Mouse (Mus musculus) hindbrain, embryonic 16.5 days (tissue): ENCODE measurements at regions not wholly inside any gene's neighbourhood (a gene's known extent, or its start where the extent isn't known, plus 50 kb on each side); places are given as distances from the start of the nearest gene placed in this dataset.

Experiments used
- ATAC-seq: fragments of 200-750 bp; cut with Nextera tagmentation; 2 replicates; pipeline ENCODE4 v1.8.0; 2017; ENCODE audit warnings: moderate TSS enrichment, moderate library complexity
- H3K27ac ChIP-seq: fragments of 300-500 bp; sonication (generic); 2 replicates; pipeline ENCODE4 v1.5.1; 2014; ENCODE audit warnings: low read depth, mild to moderate bottlenecking, control low read depth, low read length, moderate library complexity
- H3K27me3 ChIP-seq: fragments of 300-500 bp; sonication (generic); replicated peaks from 2 replicates; pipeline ENCODE4 v1.6.1; 2014; ENCODE audit warnings: low read length; ENCODE audit not compliant: control insufficient read depth, insufficient read depth
- H3K36me3 ChIP-seq: fragments of 300-500 bp; sonication (generic); 2 replicates; pipeline ENCODE4 v1.6.1; 2014; ENCODE audit warnings: mild to moderate bottlenecking, low read length, moderate library complexity, mixed read lengths; ENCODE audit not compliant: control insufficient read depth, insufficient read depth
- H3K4me1 ChIP-seq: fragments of 300-500 bp; sonication (generic); 2 replicates; pipeline ENCODE4 v1.6.1; 2014; ENCODE audit warnings: low read depth, low read length; ENCODE audit not compliant: control insufficient read depth, insufficient read depth
- H3K4me2 ChIP-seq: fragments of 300-500 bp; sonication (generic); 2 replicates; pipeline ENCODE4 v1.6.1; 2014; ENCODE audit warnings: mild to moderate bottlenecking, low read length, control low read depth, moderate library complexity
- H3K4me3 ChIP-seq: fragments of 300-500 bp; sonication (generic); 2 replicates; pipeline ENCODE4 v1.5.1; 2014; ENCODE audit warnings: mild to moderate bottlenecking, low read length, control low read depth, moderate library complexity
- H3K9ac ChIP-seq: fragments of 300-500 bp; sonication (generic); 2 replicates; pipeline ENCODE4 v1.6.1; 2014; ENCODE audit warnings: low read depth, mild to moderate bottlenecking, control low read depth, low read length, moderate library complexity
- H3K9me3 ChIP-seq: fragments of 300-500 bp; sonication (generic); 2 replicates; pipeline ENCODE4 v1.6.1; 2014; ENCODE audit warnings: mild to moderate bottlenecking, low read length, moderate library complexity; ENCODE audit not compliant: control insufficient read depth
- WGBS: fragments of 180-500 bp; shearing (Covaris S2); extraction: QIAGEN DNeasy Blood & Tissue Kit; methylation state at CpG from one replicate; pipeline ENCODE4 v1.1.7; 2014; 5-methylcytosine and 5-hydroxymethylcytosine counted together

DNA sequence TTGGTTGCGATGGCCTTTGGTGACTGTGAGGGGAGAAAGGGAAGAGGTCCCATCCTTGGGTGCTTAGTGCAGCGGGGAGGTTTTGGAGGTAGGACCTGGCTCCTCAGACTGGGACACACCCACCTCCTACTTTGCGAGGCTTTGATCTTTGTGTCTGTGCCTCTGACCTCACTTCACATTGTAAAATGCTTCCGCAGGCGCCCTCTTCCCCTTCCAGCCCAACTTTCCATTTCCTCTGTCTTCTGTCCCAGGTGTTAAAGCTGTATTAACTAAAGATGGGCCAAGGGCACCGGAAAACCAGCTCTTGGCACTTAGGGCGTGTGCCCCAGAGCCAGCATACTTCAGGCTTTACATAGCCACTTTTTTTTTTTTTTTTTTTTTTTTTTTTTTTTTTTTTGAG, 70.3 kb downstream of the Zfp281 start:
- Histone ChIP-seq H3K4me2 (no peak overlapping the region), H3K27ac (no peak overlapping the region), H3K9me3 (no peaks in the 10 kb centered on the region), H3K9ac (no peak overlapping the region), H3K4me3 (no peak overlapping the region), H3K36me3 (no peaks in the 10 kb centered on the region), H3K4me1 (peaks cover 5% of the 10 kb centered on the region; the same call in 1 of the 2 replicates), H3K27me3 (no peaks in the 10 kb centered on the region)
- 67% methylated on average over 7 of the region's 7 CpGs for WGBS
- no peak for ATAC-seq

DNA sequence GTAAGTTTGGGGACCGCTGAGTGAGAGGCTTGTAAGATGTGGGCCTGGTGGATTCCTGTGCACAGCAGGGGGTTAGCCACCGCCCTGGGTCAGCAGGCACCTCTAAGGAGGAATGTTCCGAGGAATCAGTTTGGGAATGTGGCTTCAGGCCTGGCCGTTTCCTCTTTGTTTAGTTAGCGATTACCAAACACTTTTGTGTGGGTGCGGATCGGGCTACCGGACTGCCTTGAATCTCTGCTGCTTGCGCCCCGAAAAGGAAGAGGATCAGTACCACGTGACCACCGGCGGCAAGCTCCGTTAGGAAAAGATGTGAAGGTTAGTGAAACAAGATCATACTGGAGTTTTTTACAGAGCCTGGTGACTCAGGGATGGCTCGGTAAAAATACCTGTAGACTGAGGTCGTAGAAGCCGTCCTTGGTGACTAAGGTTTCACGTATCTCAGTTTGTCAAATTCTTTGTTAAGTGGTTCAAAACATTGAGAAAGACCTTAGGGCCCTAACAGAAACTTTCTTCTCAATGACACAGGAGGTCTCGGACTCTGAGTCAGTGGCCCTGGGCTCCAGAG, 71.5 kb downstream of the Zfp281 start:
- peak overlapping the region; percentile 46 for H3K4me2 ChIP-seq
- no peaks in the 10 kb centered on the region for H3K27me3 ChIP-seq
- no peak overlapping the region for H3K27ac ChIP-seq
- no peak for ATAC-seq
- peak overlapping the region; percentile 5; the same call in 1 of the 2 replicates for H3K4me3 ChIP-seq
- no peaks in the 10 kb centered on the region for H3K9me3 ChIP-seq
- H3K36me3 ChIP-seq, result no peaks in the 10 kb centered on the region
- H3K4me1 ChIP-seq, result peaks cover 5% of the 10 kb centered on the region; the same call in 1 of the 2 replicates
- 0 out of 2 replicates have a peak overlapping the region, but pooled peaks have one; percentile 5 for H3K9ac ChIP-seq
- 13% methylated on average over 19 of the region's 19 CpGs for WGBS

DNA sequence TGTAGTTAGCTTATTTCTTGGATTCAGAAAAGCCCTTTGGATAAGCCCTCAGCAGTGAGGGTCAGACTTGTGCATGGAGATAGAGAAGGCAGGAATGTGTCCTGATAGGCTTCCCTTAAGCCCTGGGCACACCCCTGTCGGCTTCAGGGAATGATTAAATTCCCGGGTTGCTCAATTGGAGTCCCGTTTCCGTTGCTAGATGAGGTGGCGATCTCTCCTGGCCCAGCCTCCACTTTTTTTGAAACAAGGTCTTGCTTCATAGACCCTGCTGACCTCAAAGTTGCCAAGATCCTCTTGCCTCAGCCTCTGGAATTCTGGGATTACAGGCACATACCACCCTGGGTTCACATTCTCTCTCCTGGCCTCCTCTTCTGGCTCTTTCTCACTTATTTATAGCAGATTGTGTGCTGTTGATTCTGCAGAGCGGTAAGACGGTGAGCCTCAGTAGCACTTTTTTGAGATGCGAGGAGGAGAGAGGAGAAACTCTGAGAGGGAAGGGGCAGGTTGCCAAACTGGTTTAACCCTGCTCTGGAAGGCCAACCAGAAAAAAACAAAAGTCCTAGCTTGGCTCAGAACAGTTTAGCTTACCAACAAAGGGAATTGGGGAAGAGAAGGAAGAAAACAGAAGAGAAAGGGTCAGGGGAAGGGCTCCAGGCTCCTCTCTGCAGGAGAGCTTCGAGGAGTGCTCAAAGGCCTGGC, 73.9 kb downstream of the Zfp281 start:
- no peak overlapping the region for H3K4me3 ChIP-seq
- H3K9ac ChIP-seq, result no peak overlapping the region
- H3K27ac ChIP-seq, result no peak overlapping the region
- H3K36me3 ChIP-seq, result no peaks in the 10 kb centered on the region
- ATAC-seq, result no peak
- 21% methylated on average over 9 of the region's 9 CpGs for WGBS
- H3K4me1 ChIP-seq, result peaks cover 5% of the 10 kb centered on the region; the same call in 1 of the 2 replicates
- no peak overlapping the region for H3K4me2 ChIP-seq
- H3K9me3 ChIP-seq, result no peaks in the 10 kb centered on the region
- H3K27me3 ChIP-seq, result no peaks in the 10 kb centered on the region

DNA sequence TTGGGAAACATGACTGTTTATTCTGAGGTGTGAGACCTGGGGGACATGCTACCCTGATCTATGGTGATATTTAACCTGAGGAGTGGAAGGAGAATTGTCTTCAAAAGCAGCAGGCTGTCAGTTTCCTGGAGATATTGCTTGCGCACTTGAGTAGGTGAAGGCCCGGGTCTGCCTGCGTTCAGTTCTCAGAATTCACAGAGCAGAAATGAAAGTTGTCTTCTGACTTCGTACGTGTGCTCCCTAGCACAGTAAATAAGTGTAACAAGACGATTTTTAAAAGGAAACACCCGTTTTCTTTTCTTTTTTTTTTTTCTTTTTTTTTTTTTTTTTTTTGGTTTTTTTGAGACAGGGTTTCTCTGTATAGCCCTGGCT, 74.4 kb downstream of the Zfp281 start:
- no peak for ATAC-seq
- Histone ChIP-seq H3K9me3 (no peaks in the 10 kb centered on the region), H3K4me2 (no peak overlapping the region), H3K9ac (no peak overlapping the region), H3K27me3 (no peaks in the 10 kb centered on the region), H3K4me1 (peaks cover 5% of the 10 kb centered on the region; the same call in 1 of the 2 replicates), H3K36me3 (no peaks in the 10 kb centered on the region), H3K4me3 (no peak overlapping the region), H3K27ac (no peak overlapping the region)
- WGBS, result 84% methylated on average over 7 of the region's 7 CpGs

DNA sequence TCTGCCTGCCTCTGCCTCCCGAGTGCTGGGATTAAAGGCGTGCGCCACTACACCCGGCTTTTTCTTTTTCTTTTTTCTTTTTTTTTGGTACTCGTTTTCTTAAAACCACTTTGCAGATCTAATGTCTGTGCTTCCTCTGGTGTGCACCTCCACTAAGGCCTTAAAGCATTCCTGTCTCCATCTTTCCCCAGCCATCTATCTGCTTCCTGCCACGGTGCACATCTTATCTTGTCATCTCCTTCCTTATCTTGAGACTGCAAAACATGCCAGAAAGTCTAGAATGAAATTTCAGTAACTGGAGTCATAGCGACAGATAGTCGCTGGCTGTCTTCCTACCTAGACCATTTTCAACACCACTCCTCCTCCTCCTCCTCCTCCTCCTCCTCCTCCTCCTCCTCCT, 74.9 kb downstream of the Zfp281 start:
- 91% methylated on average over 8 of the region's 8 CpGs for WGBS
- no peak for ATAC-seq

DNA sequence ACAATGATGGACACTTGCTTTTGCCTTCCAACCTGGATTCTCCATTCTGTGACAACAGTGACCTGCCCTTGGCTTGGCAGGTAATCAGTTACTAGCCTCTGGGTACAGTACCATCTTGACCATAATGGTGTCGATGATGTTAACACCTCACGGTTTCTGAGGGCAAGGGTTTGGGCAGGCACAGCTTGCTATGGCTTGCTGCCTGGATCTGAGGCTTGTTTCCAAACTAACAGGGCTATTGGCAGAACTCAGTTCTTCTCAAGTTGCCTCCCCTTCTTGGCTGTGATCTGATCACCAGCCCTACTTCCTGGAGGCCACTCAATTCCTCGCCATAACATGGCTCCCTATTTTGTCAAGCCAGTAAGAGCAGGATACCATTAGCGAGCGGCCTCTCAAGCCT, 79.4 kb downstream of the Zfp281 start:
- Histone ChIP-seq H3K4me1 (peaks cover 3% of the 10 kb centered on the region), H3K27me3 (no peaks in the 10 kb centered on the region), H3K4me3 (no peak overlapping the region), H3K9me3 (no peaks in the 10 kb centered on the region), H3K27ac (no peak overlapping the region), H3K9ac (no peak overlapping the region), H3K4me2 (no peak overlapping the region), H3K36me3 (no peaks in the 10 kb centered on the region)
- no peak for ATAC-seq
- WGBS, result 90% methylated on average over 5 of the region's 5 CpGs

More for the DNA sequence above, 74.9 kb downstream of the Zfp281 start:
- H3K27ac ChIP-seq, result no peak overlapping the region
- H3K4me2 ChIP-seq, result no peak overlapping the region
- no peaks in the 10 kb centered on the region for H3K27me3 ChIP-seq
- H3K36me3 ChIP-seq, result no peaks in the 10 kb centered on the region
- H3K4me1 ChIP-seq, result peaks cover 5% of the 10 kb centered on the region; the same call in 1 of the 2 replicates
- H3K9me3 ChIP-seq, result no peaks in the 10 kb centered on the region
- H3K4me3 ChIP-seq, result no peak overlapping the region
- no peak overlapping the region for H3K9ac ChIP-seq

DNA sequence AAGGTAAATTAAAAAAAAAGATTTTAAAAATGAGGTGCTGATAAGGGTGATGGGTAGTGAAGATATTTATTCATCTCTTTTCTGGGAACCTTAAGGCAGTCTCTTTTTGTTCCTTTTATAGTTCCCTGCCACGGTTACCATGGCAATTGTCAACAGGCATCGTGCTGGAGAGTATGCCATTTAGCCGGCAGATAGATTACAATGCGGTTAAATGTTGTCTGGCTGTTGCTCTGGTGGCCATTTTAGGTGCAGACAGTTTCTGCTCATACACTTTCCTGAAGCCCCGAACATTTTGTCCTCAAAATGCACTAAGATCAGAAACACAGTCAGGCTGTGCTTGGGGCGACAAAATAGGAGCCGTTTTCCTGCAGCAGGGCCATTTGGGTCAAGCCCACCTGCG, 81.8 kb downstream of the Zfp281 start:
- no peak overlapping the region for H3K27ac ChIP-seq
- no peaks in the 10 kb centered on the region for H3K27me3 ChIP-seq
- H3K4me1 ChIP-seq, result peaks cover 3% of the 10 kb centered on the region
- peak overlapping the region; percentile 15; the same call in 1 of the 2 replicates for H3K4me2 ChIP-seq
- H3K9me3 ChIP-seq, result no peaks in the 10 kb centered on the region
- no peak overlapping the region for H3K4me3 ChIP-seq
- WGBS, result 42% methylated on average over 8 of the region's 8 CpGs
- no peaks in the 10 kb centered on the region for H3K36me3 ChIP-seq
- ATAC-seq, result peak; percentile 78
- no peak overlapping the region for H3K9ac ChIP-seq

DNA sequence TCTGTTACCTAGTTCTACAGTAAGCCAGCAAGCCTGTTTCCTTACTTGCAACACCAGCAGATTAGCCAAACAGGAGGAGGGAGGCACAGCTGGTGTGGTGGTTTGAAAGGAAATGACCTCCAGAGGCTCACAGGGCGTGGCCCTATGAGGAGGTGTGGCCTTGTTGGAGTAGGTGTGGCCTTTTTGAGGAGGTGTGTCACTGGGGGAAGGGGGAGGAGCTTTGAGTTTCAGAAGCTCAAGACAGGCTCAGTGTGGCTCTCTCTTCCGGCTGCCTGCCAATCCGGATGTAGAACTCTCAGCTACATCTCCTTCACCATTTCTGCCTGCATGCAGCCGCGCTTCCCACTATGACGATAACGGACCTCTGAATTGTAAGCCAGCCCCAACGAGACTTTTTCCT, 82.7 kb downstream of the Zfp281 start:
- no peak overlapping the region for H3K4me3 ChIP-seq
- no peaks in the 10 kb centered on the region for H3K36me3 ChIP-seq
- 89% methylated on average over 8 of the region's 8 CpGs for WGBS
- H3K27me3 ChIP-seq, result no peaks in the 10 kb centered on the region
- no peaks in the 10 kb centered on the region for H3K9me3 ChIP-seq
- no peak for ATAC-seq
- no peak overlapping the region for H3K4me2 ChIP-seq
- peaks cover 3% of the 10 kb centered on the region for H3K4me1 ChIP-seq
- no peak overlapping the region for H3K9ac ChIP-seq
- H3K27ac ChIP-seq, result no peak overlapping the region

DNA sequence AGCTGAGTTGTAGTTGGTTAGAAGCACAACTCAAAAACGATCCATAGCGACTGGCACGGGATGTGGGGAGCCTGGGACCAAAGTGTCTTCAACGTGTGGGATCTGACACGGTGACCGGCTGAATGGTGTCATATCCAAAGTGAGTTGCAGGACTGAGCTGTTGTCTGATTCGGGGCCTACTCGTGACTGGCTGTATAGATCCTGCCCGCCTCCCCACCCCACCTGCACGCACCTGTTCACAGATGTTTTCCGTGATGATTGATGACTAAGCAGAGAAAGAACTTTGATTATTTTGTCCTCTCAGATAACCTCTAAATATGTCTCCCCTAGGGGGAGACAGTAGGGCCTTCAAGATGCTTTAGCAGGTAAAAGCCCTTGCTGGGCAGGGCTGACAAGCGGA, 83.2 kb downstream of the Zfp281 start:
- H3K27ac ChIP-seq, result no peak overlapping the region

More for the DNA sequence above, 83.2 kb downstream of the Zfp281 start:
- Histone ChIP-seq H3K4me3 (no peak overlapping the region), H3K9me3 (no peaks in the 10 kb centered on the region), H3K27me3 (no peaks in the 10 kb centered on the region), H3K9ac (no peak overlapping the region), H3K4me1 (peaks cover 3% of the 10 kb centered on the region), H3K36me3 (no peaks in the 10 kb centered on the region), H3K4me2 (no peak overlapping the region)
- ATAC-seq, result no peak
- WGBS, result 92% methylated on average over 12 of the region's 12 CpGs
